Mouse (Mus musculus): Measurements from ENCODE around the gene Prpf40b. TPM values are rescaled to one million over a fixed set of nuclear protein-coding genes. Genes with fewer than 3 reads are reported as not detected.
A peak's percentile ranks its signal among the peaks of the same experiment; 100 is the strongest.

Prpf40b gene
- total and polyA plus RNA-seq, 3 experiments = 24.7 to 46.4 TPM; not detected in 1

DNA sequence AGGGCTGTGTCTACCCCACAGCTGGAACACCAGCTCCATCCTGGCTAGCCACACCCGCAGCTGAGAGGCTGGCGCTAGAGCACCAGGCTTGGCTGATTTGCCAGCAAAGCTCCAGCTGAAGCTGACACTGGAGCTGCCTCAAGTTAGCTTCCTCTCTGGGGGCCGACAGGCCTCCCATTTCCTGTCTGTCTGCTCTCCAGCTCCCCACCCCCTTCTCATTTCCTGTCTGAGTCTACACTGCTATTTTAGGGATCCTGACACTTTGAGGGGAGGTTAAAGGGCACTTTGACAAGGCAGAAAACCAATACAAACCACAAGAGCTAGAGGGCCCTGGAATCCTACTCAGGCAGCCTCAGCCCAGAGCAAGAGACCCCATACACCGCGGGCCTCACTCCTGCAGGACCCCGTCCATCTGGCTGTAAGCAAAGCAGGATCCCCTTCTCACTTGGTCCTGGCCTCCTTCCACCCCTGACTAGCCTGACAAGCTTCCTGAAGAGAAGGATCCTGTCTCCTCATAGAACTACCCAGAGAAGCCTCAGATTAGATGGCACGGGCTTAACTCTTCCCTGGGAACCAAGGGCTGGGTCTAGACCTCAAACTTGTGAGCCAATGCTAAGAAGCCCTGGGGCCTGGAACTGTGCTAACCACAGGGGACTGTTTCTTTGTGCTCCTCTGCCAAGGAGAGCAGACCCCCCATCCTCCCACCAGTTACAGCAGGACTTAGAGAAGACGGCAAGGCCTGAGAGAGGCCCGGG is 38.2 kb downstream of the Prpf40b start (continued):
- TF ChIP-seq TAL1 (IDR thresholded peaks at IDR 0.05; ENCODE audit: low read length) (no peak), NELFE (IDR thresholded peaks at IDR 0.05; ENCODE audit: low read depth, low read length) (no peak), MYB (IDR thresholded peaks at IDR 0.05; ENCODE audit: low read depth, low read length) (no peak), JUND (IDR thresholded peaks at IDR 0.05; ENCODE audit: low read depth, low read length) (no peak), TCF12 (IDR thresholded peaks at IDR 0.05; ENCODE audit: low read depth, low read length) (peak; percentile 55; the same call in 1 of the 2 replicates), KAT2A (conservative IDR thresholded peaks at IDR 0.05; ENCODE audit: low read depth, low read length) (no peak), USF2 (IDR thresholded peaks at IDR 0.05; ENCODE audit: borderline replicate concordance in 1 of 2, insufficient read depth in 1 of 2, low read depth in 1 of 2, low read length in 2 of 2) (no peak), GATA1 (IDR thresholded peaks at IDR 0.05; ENCODE audit: low read depth, low read length) (no peak), EP300 (IDR thresholded peaks at IDR 0.05; ENCODE audit: low read depth in 1 of 2, low read length in 2 of 2) (peak; percentile 63 to 76; a peak in 3 of 4 replicates), ELF1 (IDR thresholded peaks at IDR 0.05; ENCODE audit: low read depth, low read length) (peak; percentile 80), CTCF (IDR thresholded peaks at IDR 0.05 in 2 of 3, conservative IDR thresholded peaks at IDR 0.05 in 1 of 3; ENCODE audit: control insufficient read depth in 1 of 3, insufficient read depth in 1 of 3, low read depth in 2 of 3, low read length in 3 of 3, poor library complexity in 1 of 3, severe bottlenecking in 1 of 3) (no peak), MAFK (IDR thresholded peaks at IDR 0.05; ENCODE audit: borderline replicate concordance, low read depth, low read length) (peak; percentile 69)

DNA sequence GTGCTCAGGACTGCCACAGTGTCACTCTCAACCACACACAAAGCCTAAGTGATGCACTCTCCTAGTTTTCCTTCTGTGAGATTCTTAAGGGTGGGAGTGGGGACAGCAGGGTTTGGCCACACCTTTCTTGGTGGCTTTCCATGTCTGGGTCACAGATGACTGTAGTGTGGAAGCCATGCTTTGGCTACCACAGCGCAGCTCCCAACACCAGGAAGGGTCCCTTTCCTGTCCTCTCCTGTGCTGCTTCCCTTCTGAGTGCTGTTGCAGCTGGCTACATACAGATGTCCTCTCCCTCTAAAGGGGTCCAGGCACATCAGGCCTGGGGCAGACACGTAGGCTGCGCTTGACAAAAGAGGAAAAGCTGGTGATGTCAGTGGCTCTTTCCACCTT is 38.8 kb downstream of the Prpf40b start:
- H3K36me3 ChIP-seq (ENCODE audit: control insufficient read depth in 1 of 2, insufficient read depth in 2 of 2, low read length in 2 of 2) = peaks cover 0 to 25% of the 10 kb centered on the region in 2 experiments; a peak in 2 of 4 replicates
- H3K4me1 ChIP-seq (ENCODE audit: control insufficient read depth in 1 of 2, insufficient read depth in 2 of 2, low read length in 2 of 2) = peaks cover 9 to 35% of the 10 kb centered on the region in 2 experiments
- no peak for DNase-seq (ENCODE audit: low read depth, low spot score)
- H3K79me2 ChIP-seq (ENCODE audit: control insufficient read depth, insufficient read depth, low read length, poor library complexity) = no peaks in the 10 kb centered on the region
- H3K27ac ChIP-seq (ENCODE audit: control insufficient read depth, low read depth, low read length) = peak overlapping the region; percentile 24; the same call in 1 of the 2 replicates
- H3K4me3 ChIP-seq (ENCODE audit: control insufficient read depth in 1 of 2, insufficient read depth in 1 of 2, low read depth in 2 of 2, low read length in 2 of 2) = no peak overlapping the region
- H3K27me3 ChIP-seq (ENCODE audit: control insufficient read depth in 1 of 2, insufficient read depth in 2 of 2, low read length in 2 of 2) = no peaks in the 10 kb centered on the region; a peak in 1 of 4 replicates
- H3K9me3 ChIP-seq (replicated peaks; ENCODE audit: insufficient read depth, low read length) = no peaks in the 10 kb centered on the region
- H3K9ac ChIP-seq (ENCODE audit: control insufficient read depth, low read depth, low read length, poor library complexity, severe bottlenecking) = no peak overlapping the region
- TF ChIP-seq ZC3H11A (IDR thresholded peaks at IDR 0.05; ENCODE audit: low read depth, low read length) = no peak
- no peak for TF ChIP-seq TCF12 (IDR thresholded peaks at IDR 0.05; ENCODE audit: low read depth, low read length)
- no peak for TF ChIP-seq ELF1 (IDR thresholded peaks at IDR 0.05; ENCODE audit: low read depth, low read length)
- no peak for TF ChIP-seq MYC (IDR thresholded peaks at IDR 0.05; ENCODE audit: low read depth, low read length)
- TF ChIP-seq BHLHE40 (IDR thresholded peaks at IDR 0.05; ENCODE audit: borderline replicate concordance, low read depth, low read length) = no peak
- no peak for TF ChIP-seq HCFC1 (IDR thresholded peaks at IDR 0.05; ENCODE audit: low read depth, low read length)
- no peak for TF ChIP-seq MAFK (IDR thresholded peaks at IDR 0.05; ENCODE audit: borderline replicate concordance, low read depth, low read length)
- no peak for TF ChIP-seq MEF2A (IDR thresholded peaks at IDR 0.05; ENCODE audit: extremely low read depth, insufficient replicate concordance, low read depth, low read length, poor library complexity, severe bottlenecking)
- no peak for TF ChIP-seq UBTF (IDR thresholded peaks at IDR 0.05; ENCODE audit: borderline replicate concordance, insufficient read depth, low read depth, low read length)
- TF ChIP-seq SMC3 (IDR thresholded peaks at IDR 0.05; ENCODE audit: low read depth, low read length) = no peak
